Mouse (Mus musculus): ENCODE measurements around the gene Selp.

Selp gene

DNA sequence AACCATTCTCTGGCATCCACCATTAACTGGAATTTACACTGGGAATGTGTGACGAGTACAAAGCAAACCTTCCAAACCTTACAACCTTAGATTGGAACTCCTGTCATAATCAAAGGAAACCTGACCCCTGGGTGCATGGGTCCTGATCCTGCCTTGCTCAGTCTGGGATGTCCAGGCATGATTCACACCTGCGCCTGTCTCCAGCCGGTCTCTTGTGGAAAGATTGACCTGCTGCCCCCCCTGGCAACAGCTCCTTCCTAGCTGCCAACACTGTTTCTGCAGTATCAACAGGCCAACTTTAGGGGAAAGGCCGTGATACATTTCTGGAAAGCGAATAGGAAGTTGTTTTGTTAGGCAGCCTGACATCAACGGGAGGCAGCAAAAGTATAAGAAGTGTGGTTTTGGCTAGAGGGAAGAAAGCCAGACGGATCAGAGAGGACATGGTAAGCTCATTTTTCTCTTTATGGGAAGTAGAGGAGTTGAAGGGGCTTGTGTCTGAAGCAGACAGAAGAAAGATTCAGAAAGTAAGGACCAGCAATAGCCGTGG is at the start of gene Selp:
Gene Selp (plus strand): TSS at position 318 of the 547 bp plus-strand sequence.
- no peak for DNase-seq (ENCODE audit: extremely low read depth, insufficient read length, low spot score)

DNA sequence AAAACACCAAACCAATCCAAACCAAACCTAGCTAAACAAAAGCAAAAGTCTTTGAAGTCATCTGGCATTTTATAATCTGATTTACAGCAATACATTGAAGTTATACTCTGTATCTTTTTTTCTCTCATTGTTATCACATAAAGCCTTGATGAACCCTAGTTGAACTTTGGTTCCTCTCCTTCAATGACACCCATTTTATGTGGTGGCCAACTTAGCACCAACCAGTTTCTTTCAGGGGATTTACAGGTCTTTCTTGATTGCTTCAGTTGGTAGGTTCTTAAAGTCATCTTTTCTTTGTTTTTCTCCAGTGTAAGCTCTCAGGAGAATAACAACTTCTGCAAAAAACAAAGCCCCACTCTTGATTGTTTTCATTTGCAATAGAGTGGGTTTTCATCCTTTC is 45.8 kb upstream of the Selp start:
- DNase-seq (ENCODE audit: extremely low read depth, insufficient read length, low spot score) = no peak

DNA sequence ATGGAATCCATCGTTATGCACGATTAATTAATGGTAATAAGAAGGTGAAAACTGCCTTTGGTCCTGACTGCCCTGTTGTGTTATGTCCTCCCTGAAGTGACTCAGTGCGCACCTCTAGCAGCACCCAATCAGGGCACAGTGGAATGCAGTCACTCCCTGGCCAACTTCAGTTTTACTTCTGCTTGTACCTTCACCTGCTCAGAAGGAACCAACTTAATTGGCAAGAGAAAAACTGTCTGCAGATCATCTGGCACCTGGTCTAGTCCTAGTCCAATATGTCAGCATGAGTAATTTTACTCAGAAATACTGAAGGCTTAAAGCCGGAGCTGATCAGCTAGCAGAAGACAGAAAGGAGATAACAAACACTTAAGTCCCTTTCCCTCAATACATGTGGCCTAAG is 44.6 kb upstream of the Selp start:
- DNase-seq (ENCODE audit: extremely low read depth, insufficient read length, low spot score) = no peak

DNA sequence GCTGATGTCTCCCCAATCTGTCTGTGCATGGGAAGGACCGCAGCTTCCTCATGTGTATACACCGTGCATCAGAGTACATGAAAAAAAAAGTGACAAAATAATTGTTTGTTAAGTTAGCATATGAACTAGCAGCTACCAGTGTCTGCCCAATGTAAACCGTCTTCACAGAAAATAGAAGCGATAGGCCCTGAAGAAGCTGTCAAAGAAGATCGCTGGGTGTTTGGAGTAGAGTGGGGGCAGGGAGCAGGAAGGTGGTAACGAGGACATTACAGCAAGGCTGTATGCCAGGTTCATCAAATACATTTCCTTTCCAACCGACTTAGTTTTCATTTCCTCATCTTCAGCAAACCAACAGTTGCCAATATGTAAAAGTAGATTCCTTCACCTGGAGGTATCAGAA is 44.0 kb upstream of the Selp start:
- DNase-seq (ENCODE audit: extremely low read depth, insufficient read length, low spot score) = no peak

DNA sequence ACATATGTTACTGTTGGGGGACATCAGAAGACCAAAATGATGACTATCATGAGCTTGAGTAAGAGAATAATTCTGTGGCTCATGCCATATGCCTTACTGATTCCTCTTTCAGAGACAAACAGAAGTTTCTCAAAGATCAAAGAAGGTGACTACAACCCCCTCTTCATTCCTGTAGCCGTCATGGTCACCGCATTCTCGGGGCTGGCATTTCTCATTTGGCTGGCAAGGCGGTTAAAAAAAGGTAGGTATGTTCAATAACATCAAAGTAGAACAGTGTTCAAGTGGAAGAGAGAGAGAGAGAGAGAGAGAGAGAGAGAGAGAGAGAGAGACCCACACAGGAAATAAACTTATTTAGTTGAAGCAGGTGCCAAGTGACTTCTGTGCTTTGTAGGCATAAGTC is 43.1 kb upstream of the Selp start:
- no peak for DNase-seq (ENCODE audit: extremely low read depth, insufficient read length, low spot score)

DNA sequence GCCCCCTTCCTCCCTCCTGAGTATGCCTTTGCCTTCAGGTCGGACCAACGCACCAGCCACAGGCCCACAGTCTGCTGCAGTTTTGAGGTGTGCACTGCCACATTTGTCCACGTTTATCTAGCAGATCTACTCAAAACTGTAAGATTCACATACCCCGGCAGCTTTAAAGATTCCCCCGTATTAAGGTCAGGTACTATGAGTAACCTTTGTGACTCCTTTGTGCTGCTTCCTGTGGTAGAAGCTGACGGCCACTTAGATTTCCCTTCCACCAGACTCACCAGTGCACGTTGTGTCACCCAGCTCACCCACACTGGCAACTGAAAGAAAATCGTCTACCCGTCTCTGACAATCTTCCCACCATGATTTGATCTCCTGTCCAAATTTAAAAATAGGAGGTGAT is 42.0 kb upstream of the Selp start:
- no peak for DNase-seq (ENCODE audit: extremely low read depth, insufficient read length, low spot score)

DNA sequence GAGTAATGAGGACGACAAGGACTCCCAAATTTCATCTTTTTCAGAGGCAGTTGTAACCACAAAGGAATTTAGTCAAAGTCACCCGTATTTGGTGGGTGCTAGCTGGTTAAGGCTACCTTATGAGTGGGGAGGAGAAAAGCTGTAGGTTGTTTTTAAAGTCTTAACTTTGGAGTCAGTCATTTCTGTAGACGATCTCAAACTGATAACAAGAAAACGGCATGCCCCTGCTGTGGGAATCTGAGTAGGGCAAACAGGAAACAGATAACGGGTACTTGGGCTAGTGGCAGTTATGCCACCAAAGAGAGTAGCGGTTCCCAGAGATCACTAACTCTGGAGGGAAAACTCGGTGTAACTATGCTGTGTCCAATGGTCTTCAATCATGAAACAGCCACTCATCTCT is 41.3 kb upstream of the Selp start:
- no peak for DNase-seq (ENCODE audit: extremely low read depth, insufficient read length, low spot score)

DNA sequence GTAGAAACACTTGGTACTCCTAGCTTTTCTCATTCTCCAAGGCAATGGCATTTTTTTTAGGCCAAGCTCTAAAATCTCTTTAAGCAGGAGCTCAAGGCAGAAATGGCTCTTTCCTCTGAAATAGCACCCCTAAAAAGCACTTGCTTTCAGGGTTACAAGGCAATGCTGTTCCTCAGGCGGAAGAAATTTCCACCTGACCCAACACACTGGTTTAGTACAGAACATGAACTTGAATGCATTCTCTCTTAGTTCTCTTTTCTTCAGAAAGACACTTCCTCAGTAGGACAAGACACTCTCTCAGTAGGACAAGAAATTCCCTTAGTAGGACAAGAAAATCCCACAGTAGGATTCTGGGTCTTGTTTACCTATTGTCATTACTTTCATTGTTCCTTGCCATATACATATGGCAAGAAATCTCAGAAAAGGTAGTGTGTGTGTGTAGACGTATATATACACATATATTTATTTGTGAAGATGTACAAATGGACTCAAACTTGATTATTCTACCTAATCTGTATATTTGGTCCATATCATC is 40.4 kb upstream of the Selp start:
- DNase-seq (ENCODE audit: extremely low read depth, insufficient read length, low spot score) = no peak

DNA sequence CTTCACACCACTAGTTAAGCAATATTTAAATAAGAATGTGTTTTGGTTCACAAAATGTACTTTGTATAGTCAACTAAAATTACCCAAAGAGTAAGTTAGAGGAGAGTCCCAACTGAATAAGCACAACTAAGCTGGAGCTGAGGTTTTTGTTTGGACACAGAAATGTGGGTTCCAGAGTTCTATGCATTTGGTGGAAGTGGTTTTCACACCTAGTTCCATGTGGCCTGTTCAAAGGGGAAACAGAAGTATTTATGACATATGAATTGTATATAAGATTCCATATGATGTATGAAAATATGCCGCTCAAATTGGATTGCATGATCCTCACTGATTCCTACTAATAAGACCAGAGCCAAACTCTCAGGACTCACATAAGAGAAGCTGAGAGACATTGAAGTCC is 39.6 kb upstream of the Selp start:
- DNase-seq (ENCODE audit: extremely low read depth, insufficient read length, low spot score) = no peak

DNA sequence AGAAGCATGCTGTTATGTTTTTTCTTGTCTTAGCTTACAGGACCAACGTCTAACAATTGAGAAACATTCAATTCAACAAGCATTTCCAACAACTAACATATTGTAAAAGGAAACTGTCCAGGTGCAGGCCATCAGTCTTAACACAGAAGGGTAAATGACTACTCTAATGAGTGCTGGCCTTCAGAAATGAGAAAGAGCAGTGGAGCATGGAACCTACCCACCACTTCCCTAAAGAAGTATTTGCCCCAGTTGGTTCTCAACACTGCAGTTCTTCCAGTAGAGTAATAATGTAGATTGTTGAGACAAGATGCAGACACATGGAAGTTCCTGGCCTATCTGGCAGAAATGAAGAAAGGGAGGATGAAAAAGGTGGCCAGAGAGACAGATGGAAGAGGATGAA is 38.6 kb upstream of the Selp start:
- DNase-seq (ENCODE audit: extremely low read depth, insufficient read length, low spot score) = no peak

DNA sequence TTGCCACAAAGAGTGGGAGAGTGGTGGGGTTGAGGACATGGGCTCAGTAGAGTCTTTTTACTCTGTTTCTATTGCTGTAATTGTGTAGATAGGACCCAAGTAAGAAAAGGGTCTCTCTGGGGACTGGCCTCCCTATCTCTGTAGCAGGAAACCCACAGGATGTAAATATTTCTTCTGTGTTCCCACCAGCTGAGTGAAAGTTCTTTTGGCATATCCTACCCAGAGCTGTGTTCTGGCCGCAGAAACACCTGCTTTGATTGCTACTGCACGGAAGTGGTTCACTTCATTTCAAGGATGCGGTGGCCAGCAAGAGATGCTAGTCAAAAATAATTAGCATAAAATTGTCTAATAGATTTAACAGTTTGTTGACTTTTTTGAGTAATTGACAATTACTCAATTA is 38.0 kb upstream of the Selp start:
- DNase-seq (ENCODE audit: extremely low read depth, insufficient read length, low spot score) = no peak

DNA sequence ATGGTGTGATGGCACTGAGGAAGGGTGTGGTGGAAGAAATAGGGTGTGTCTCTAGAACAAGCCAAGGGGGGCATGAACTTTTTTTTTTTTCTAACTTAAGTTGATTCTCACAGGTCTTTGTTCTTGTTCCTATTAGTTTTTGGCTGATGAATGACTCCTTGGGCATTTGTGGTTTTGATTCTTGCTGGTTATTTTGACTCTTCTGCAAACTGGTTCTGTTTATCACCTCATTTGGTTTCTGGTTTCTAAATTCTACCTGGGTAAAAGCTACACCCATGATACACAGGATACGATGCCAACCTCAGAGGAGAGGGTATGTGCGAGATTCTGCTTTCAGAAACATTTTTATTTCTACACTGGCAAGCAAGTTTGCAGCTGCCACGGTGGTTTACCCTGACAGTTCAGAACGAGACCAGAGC is 36.7 kb upstream of the Selp start:
- no peak for DNase-seq (ENCODE audit: extremely low read depth, insufficient read length, low spot score)

DNA sequence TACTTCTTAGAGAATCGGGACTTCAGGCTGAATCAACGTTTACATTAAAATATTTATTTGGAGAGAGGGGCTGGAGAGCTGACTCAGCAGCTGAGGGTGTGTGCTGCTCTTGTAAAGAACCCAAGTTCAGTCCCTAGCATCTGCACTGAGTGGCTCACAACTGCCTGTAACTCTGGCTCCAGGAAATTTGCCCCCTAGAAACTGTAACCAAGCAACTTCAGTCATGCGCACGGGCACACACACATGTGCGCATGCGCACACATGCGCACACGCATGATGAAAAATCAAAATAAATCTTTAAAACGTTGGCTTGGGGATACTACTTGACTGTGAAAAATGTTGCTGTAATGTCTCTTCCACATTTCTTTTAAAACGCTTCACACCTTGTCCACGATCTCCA is 36.0 kb upstream of the Selp start:
- no peak for DNase-seq (ENCODE audit: extremely low read depth, insufficient read length, low spot score)

DNA sequence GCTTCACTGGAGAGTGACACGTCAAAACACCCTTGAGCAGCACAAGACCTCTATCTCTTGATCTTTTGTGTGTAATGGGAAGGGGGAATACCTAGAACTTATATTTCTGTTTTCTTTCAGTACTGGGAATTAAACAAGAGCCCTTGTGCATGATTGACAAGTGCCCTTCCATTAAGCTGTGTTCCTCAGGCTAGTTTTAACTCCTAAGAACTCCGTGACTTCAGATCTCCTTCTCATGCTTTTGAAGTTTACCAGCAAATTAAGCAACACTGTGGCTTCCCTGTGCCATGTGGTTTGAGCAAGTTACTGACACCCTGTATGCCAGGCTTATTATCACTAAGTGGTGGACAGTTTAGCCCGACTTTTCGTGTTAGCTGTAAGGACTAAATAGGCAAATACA is 32.0 kb upstream of the Selp start:
- no peak for DNase-seq (ENCODE audit: extremely low read depth, insufficient read length, low spot score)

DNA sequence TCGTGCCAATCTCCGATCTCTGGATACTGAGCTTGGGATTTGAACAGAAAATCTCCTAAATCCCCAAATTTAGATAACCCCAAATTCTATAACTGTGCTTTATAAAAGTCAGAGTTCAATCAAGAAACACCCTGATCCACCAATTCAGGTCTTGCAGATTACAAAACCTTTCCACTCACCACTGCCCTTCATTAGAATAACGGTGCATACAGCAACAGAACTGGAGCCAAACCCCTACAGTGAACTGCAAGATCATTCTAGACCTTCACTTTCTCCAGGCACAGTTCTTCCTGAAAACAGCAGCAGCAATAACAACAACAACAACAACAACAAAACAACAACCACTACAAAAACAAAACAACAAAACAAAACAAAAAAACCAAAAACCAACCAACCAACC is 28.3 kb upstream of the Selp start:
- DNase-seq (ENCODE audit: extremely low read depth, insufficient read length, low spot score) = no peak

DNA sequence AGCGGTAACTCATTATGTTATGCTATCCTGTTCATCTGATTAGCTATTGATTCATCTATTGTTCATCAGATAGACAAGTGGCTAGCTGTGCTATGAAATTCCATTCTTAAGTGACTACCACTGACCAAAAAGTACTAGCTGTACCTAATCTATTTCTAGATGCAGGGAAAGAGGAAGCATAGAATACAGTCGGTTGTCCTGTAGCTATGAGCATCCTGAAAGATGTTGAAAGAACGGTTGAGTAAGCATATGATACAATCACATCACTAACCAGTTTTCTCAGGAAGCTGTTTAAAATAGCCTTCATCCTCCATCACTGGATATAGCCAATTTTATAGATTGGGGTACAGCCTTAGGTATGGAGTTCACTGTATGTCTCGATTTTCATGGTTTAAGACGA is 27.2 kb upstream of the Selp start:
- DNase-seq (ENCODE audit: extremely low read depth, insufficient read length, low spot score) = no peak

DNA sequence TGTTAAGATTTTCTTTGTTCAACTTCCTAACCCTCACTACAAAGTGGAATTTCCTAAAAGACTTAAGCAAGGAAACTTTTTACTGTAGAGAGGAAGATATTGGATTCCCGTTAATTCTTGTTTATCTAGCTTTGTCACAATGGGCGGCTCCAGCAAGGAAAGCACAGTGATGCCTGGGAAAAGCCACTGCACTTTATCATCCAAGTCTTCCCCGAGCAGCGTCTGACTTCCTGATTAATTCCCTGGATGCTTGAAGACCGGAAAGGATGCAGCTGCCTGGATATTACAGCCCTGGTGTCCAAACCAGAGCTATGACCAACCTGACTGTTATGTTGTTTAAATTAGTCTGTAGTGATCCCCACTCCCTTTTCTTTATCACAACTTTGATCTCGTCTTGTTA is 18.3 kb upstream of the Selp start:
- DNase-seq (ENCODE audit: extremely low read depth, insufficient read length, low spot score) = no peak

DNA sequence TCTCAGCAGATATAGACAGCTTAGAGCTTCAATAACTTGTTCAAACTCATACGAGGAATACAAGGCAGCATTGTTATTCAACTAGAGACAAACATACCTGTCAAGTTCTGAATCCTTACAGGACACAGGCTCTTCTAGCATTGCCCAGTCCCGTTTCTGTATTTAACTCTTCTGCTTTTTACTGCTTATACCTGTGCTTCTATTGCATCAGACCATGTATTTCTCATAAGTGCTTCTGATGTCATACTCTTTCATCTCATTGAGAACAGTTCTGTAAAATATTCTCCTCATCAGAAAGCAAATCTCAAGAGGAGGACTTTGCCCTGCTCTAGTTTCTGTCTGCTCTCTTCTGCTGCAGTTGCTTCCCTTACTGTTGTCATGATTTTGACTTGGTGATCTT is 17.2 kb upstream of the Selp start:
- DNase-seq (ENCODE audit: extremely low read depth, insufficient read length, low spot score) = no peak

DNA sequence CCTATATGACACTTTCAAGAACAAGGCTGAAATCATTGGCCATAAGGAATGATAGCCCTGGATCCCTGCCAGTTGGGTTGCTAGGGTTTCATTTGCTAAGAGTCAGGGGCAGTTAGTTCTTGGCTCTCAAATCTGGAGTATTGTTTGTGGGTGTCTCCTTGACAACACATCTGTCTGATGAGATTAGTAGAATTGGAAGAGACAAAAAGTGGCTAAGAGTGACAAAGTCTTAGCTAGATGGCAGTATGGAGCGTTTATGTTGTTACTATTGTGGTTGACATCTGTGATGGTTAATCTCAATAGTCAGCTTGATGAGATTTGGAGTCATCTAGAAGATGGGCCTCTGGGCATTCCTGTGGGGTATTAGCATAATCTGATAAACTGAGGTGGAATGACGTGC is 16.7 kb upstream of the Selp start:
- DNase-seq (ENCODE audit: extremely low read depth, insufficient read length, low spot score) = no peak

DNA sequence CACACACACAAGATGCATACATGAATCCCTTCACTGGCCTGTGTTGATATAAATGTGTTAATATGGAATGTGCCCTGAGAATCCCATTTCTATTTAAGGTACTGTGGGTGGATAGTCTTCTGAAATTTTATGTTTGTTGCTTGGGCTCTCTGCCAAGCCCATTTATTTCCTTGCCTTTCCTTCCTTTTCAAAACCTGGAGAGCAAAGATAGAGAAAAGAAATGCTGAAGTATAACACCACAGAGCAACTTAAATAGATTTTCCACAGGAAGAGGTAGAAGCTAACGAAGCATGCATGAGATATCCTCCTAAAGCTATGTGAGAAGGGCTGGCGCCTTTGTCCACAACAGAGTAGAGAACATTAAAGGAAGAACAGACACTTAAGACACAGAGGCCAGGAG is 5.3 kb upstream of the Selp start:
- DNase-seq (ENCODE audit: extremely low read depth, insufficient read length, low spot score) = no peak

DNA sequence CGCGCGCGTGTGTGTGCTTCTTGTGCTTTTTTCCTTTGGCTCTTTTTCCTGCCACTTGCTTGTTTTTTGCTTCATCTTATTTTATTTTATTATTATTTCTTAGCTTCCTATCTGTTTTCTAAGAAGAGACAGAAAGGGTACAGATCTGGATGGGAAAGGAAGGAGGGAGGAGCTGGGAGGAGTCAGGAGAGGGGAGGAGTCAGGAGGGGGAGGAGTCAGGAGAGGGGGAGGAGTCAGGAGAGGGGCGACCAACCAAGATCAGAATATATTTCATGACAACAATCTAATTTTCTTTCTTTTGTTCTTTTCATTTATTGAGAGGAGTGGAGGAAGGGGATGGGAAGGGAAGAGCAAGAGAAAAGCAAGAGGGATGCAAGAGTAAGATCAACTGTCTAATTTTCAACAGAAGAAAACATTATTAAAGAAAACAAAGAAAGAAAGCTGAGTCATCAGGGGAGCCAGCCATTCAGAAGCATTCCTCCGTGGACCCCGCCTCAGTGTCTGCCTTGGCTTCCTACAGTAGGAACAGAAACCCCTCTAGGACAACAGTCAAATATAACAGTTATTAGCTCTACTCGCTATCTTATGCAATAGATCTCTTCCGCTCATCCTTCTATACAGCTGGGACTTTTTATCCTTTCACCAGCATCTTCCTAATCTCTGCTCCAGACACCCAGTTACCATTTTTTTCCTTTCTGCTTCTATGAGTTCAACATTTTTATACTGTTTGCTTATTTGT is 4.3 kb upstream of the Selp start:
- DNase-seq (ENCODE audit: extremely low read depth, insufficient read length, low spot score) = no peak

DNA sequence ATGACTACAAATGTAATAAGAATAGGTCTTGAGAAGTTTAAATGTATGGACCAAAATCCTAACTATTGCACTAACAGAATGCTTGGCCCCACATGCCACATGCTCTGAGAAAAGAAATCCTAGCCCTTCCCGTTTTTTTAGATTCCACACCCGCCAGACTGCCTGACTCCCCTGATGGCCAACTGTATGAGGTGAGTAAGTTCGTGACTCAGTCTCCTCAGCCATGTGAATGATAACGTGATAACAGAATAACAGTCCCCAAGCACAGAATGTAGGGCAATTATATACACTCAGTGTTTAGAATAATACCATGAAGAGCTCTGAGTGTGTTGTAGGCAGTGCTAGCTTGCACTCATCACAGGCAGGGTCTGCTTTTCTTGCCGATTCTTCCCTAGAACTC is 784 bp upstream of the Selp start:
- DNase-seq (ENCODE audit: extremely low read depth, insufficient read length, low spot score) = no peak

DNA sequence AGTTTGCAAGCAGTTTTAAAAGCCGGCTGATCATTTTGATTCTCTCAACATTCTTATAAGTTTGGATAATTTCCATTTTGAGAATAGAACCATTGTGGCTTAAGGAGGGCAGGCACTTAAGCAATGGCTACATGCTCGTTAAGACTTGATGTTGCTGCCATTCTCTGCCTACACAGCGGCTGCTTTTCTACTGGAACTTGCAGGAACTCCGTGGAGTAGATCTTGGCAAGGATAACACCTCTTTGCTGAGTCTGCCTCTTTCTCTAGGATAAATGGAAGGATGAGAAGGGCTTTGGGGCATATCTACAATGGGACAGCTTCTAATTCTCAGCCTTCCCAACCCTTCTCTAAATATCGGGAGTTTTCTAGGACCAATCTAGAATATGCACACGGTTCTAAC is 583 bp downstream of the Selp start:
- DNase-seq (ENCODE audit: extremely low read depth, insufficient read length, low spot score) = no peak
